Mouse (Mus musculus) heart, postnatal 0 days (tissue): Measurements from ENCODE around the gene Fzd10. TPM values are rescaled to one million over a fixed set of nuclear protein-coding genes. Genes with fewer than 3 reads are reported as not detected.
A peak's percentile ranks its signal among the peaks of the same experiment; 100 is the strongest.

Source experiments
- ATAC-seq: fragments of 200-750 bp; cut with Nextera tagmentation; 2 replicates; pipeline ENCODE4 v1.8.0; 2017; ENCODE audit warnings: low read depth, moderate number of reproducible peaks, moderate library complexity; ENCODE audit not compliant: insufficient read depth
- DNase-seq: peaks from one replicate; pipeline ENCODE4 v3.0.0-alpha.2; 2016; ENCODE audit warnings: low spot score
- H3K27ac ChIP-seq: fragments of 300-500 bp; sonication (generic); 2 replicates; pipeline ENCODE4 v1.5.1; 2014; ENCODE audit warnings: low read depth, mild to moderate bottlenecking
- H3K27me3 ChIP-seq: fragments of 300-500 bp; sonication (generic); 2 replicates; pipeline ENCODE4 v1.6.1; 2014; ENCODE audit warnings: low read length, mixed read lengths; ENCODE audit not compliant: control insufficient read depth, insufficient read depth
- H3K36me3 ChIP-seq: fragments of 300-500 bp; sonication (generic); replicated peaks from 2 replicates; pipeline ENCODE4 v1.6.1; 2014; ENCODE audit warnings: low read length, mixed read lengths; ENCODE audit not compliant: control insufficient read depth, insufficient read depth
- H3K4me1 ChIP-seq: fragments of 300-500 bp; sonication (generic); 2 replicates; pipeline ENCODE4 v1.6.1; 2014; ENCODE audit warnings: antibody characterized with exemption; ENCODE audit not compliant: control insufficient read depth, insufficient read depth
- H3K4me2 ChIP-seq: fragments of 300-500 bp; sonication (generic); 2 replicates; pipeline ENCODE4 v1.6.1; 2014; ENCODE audit warnings: low read depth, mild to moderate bottlenecking, low read length, moderate library complexity
- H3K4me3 ChIP-seq: fragments of 300-500 bp; sonication (generic); 2 replicates; pipeline ENCODE4 v1.5.1; 2014; ENCODE audit warnings: low read depth, low read length
- H3K9ac ChIP-seq: fragments of 300-500 bp; sonication (generic); replicated peaks from 2 replicates; pipeline ENCODE4 v1.6.1; 2014; ENCODE audit warnings: low read depth, low read length, mixed read lengths
- H3K9me3 ChIP-seq: fragments of 300-500 bp; sonication (generic); replicated peaks from 2 replicates; pipeline ENCODE4 v1.6.1; 2016; ENCODE audit warnings: low read length; ENCODE audit not compliant: control insufficient read depth
- CTCF ChIP-seq: IDR thresholded peaks from 2 replicates; pipeline ENCODE4 v1.5.1; 2016; ENCODE audit warnings: antibody characterized with exemption, control low read depth, low read depth
- EP300 ChIP-seq: IDR thresholded peaks from 2 replicates; pipeline ENCODE4 v1.6.1; 2016; ENCODE audit warnings: antibody characterized with exemption, low read depth
- WGBS: fragments of 180-500 bp; shearing (Covaris S2); extraction: QIAGEN DNeasy Blood & Tissue Kit; methylation state at CpG from one replicate; pipeline ENCODE4 v1.1.7; 2014; 5-methylcytosine and 5-hydroxymethylcytosine counted together
- polyA plus RNA-seq: library from polyadenylated mRNA; unstranded; fragments of >200 nt; fragmentation: Nextera tagmentation; extraction: Ambion mirVana; gene quantifications from 2 replicates; pipeline ENCODE4 v1.2.1, GENCODE M21; 2015
- total RNA-seq: library from RNA; depleted of rRNA; stranded (reverse); fragments of >200 nt; gene quantifications from 2 replicates; pipeline ENCODE4 v1.2.3, GENCODE M21; 2014; ENCODE audit warnings: low replicate concordance

The Fzd10 gene
- total and polyA plus RNA-seq, 2 experiments from 2014 or later = 0.04 to 7.3 TPM

- Histone ChIP-seq H3K4me1 (no peaks in the 10 kb centered on the region), H3K4me3 (no peak overlapping the region), H3K27me3 (no peaks in the 10 kb centered on the region), H3K9ac (no peak overlapping the region), H3K27ac (no peak overlapping the region), H3K9me3 (no peaks in the 10 kb centered on the region), H3K4me2 (no peak overlapping the region), H3K36me3 (no peaks in the 10 kb centered on the region)
- ATAC-seq (no peak), DNase-seq (no peak)
- TF ChIP-seq EP300 (no peak), CTCF (no peak)
- WGBS = 12% methylated on average over 5 of the region's 5 CpGs
Observed at GRCm38 (mm10) chr5:128568970-128569369, 31.7 kb upstream of the Fzd10 start.

GRCm38 (mm10) chr5:128570091-128570490 lies 30.6 kb upstream of the Fzd10 start:
- no peak overlapping the region for H3K9ac ChIP-seq
- DNase-seq (no peak), ATAC-seq (no peak)
- no peaks in the 10 kb centered on the region for H3K27me3 ChIP-seq
- no peaks in the 10 kb centered on the region for H3K9me3 ChIP-seq
- H3K4me1 ChIP-seq = no peaks in the 10 kb centered on the region
- H3K4me3 ChIP-seq = no peak overlapping the region
- H3K36me3 ChIP-seq = no peaks in the 10 kb centered on the region
- WGBS = 58% methylated on average over 5 of the region's 5 CpGs
- H3K4me2 ChIP-seq = no peak overlapping the region
- TF ChIP-seq EP300 (no peak), CTCF (no peak)
- no peak overlapping the region for H3K27ac ChIP-seq

GRCm38 (mm10) chr5:128570848-128571247 lies 29.8 kb upstream of the Fzd10 start:
- no peak for DNase-seq
- TF ChIP-seq EP300 = no peak
- TF ChIP-seq CTCF = no peak
- Histone ChIP-seq H3K9ac (no peak overlapping the region), H3K9me3 (no peaks in the 10 kb centered on the region), H3K4me2 (no peak overlapping the region), H3K36me3 (no peaks in the 10 kb centered on the region), H3K27ac (no peak overlapping the region), H3K4me3 (no peak overlapping the region), H3K4me1 (no peaks in the 10 kb centered on the region), H3K27me3 (no peaks in the 10 kb centered on the region)
- 57% methylated on average over 5 of the region's 5 CpGs for WGBS
- no peak for ATAC-seq

- H3K4me1 ChIP-seq = no peaks in the 10 kb centered on the region
- no peak overlapping the region for H3K9ac ChIP-seq
- no peaks in the 10 kb centered on the region for H3K36me3 ChIP-seq
- 71% methylated on average over 8 of the region's 8 CpGs for WGBS
- H3K27ac ChIP-seq = no peak overlapping the region
- no peak overlapping the region for H3K4me2 ChIP-seq
- DNase-seq (no peak), ATAC-seq (no peak)
- no peaks in the 10 kb centered on the region for H3K27me3 ChIP-seq
- H3K9me3 ChIP-seq = no peaks in the 10 kb centered on the region
- no peak overlapping the region for H3K4me3 ChIP-seq
- TF ChIP-seq CTCF = no peak
- no peak for TF ChIP-seq EP300
Observed at GRCm38 (mm10) chr5:128571706-128572105, 28.9 kb upstream of the Fzd10 start.

- no peaks in the 10 kb centered on the region for H3K36me3 ChIP-seq
- ATAC-seq (no peak), DNase-seq (no peak)
- no peak overlapping the region for H3K4me2 ChIP-seq
- H3K9me3 ChIP-seq = no peaks in the 10 kb centered on the region
- no peak overlapping the region for H3K27ac ChIP-seq
- no peak overlapping the region for H3K4me3 ChIP-seq
- no peak overlapping the region for H3K9ac ChIP-seq
- no peaks in the 10 kb centered on the region for H3K4me1 ChIP-seq
- H3K27me3 ChIP-seq = no peaks in the 10 kb centered on the region
- WGBS = 65% methylated on average over 9 of the region's 9 CpGs
- TF ChIP-seq CTCF (no peak), EP300 (no peak)
Observed at GRCm38 (mm10) chr5:128575997-128576579, 24.6 kb upstream of the Fzd10 start.

- TF ChIP-seq CTCF (no peak), EP300 (no peak)
Observed at GRCm38 (mm10) chr5:128579047-128579650, 21.5 kb upstream of the Fzd10 start.

More at GRCm38 (mm10) chr5:128579047-128579650, 21.5 kb upstream of the Fzd10 start:
- no peak overlapping the region for H3K4me3 ChIP-seq
- no peaks in the 10 kb centered on the region for H3K4me1 ChIP-seq
- no peaks in the 10 kb centered on the region for H3K9me3 ChIP-seq
- peak; percentile 27; the same call in 1 of the 2 replicates for ATAC-seq
- no peak for DNase-seq
- no peak overlapping the region for H3K4me2 ChIP-seq
- no peak overlapping the region for H3K27ac ChIP-seq
- no peaks in the 10 kb centered on the region for H3K27me3 ChIP-seq
- H3K9ac ChIP-seq = no peak overlapping the region
- no peaks in the 10 kb centered on the region for H3K36me3 ChIP-seq
- 16% methylated on average over 9 of the region's 9 CpGs for WGBS
